Mouse (Mus musculus) thymus, postnatal 25 days (tissue): ENCODE measurements around the gene Agpat2.

Experiments used
- DNase-seq: peaks from one replicate; pipeline ENCODE4 v3.0.0; 2022

Gene Agpat2

GRCm38 (mm10) chr2:26625419-26625818 is 21.2 kb upstream of the Agpat2 start:
- DNase-seq: no peak

GRCm38 (mm10) chr2:26622984-26623383 is 18.8 kb upstream of the Agpat2 start:
- DNase-seq: no peak

- DNase-seq: no peak
Observed at GRCm38 (mm10) chr2:26621246-26621645, 17.0 kb upstream of the Agpat2 start.

- no peak for DNase-seq
Observed at GRCm38 (mm10) chr2:26617928-26618327, 13.7 kb upstream of the Agpat2 start.

- DNase-seq: no peak
Observed at GRCm38 (mm10) chr2:26617331-26617730, 13.1 kb upstream of the Agpat2 start.

GRCm38 (mm10) chr2:26615459-26616124 is 11.4 kb upstream of the Agpat2 start:
- DNase-seq: no peak

- no peak for DNase-seq
Observed at GRCm38 (mm10) chr2:26614903-26615302, 10.7 kb upstream of the Agpat2 start.

- DNase-seq: no peak
Observed at GRCm38 (mm10) chr2:26611896-26612295, 7.7 kb upstream of the Agpat2 start.

- no peak for DNase-seq
Observed at GRCm38 (mm10) chr2:26611054-26611453, 6.8 kb upstream of the Agpat2 start.

GRCm38 (mm10) chr2:26610526-26610925 is 6.3 kb upstream of the Agpat2 start:
- DNase-seq: no peak

GRCm38 (mm10) chr2:26609261-26609661 is 5.0 kb upstream of the Agpat2 start:
- no peak for DNase-seq

- no peak for DNase-seq
Observed at GRCm38 (mm10) chr2:26608781-26609180, 4.6 kb upstream of the Agpat2 start.

- no peak for DNase-seq
Observed at GRCm38 (mm10) chr2:26607056-26607910, 3.1 kb upstream of the Agpat2 start.

- no peak for DNase-seq
Observed at GRCm38 (mm10) chr2:26606579-26606978, 2.4 kb upstream of the Agpat2 start.

- DNase-seq: no peak
Observed at GRCm38 (mm10) chr2:26605331-26605730, 1.1 kb upstream of the Agpat2 start.

- no peak for DNase-seq
Observed at GRCm38 (mm10) chr2:26603159-26603558, 1.1 kb downstream of the Agpat2 start.

- DNase-seq: no peak
Observed at GRCm38 (mm10) chr2:26602631-26603030, 1.6 kb downstream of the Agpat2 start.

GRCm38 (mm10) chr2:26601595-26601994 is 2.6 kb downstream of the Agpat2 start:
- no peak for DNase-seq

GRCm38 (mm10) chr2:26600664-26601063 is 3.6 kb downstream of the Agpat2 start:
- DNase-seq: no peak

- no peak for DNase-seq
Observed at GRCm38 (mm10) chr2:26599965-26600364, 4.3 kb downstream of the Agpat2 start.

GRCm38 (mm10) chr2:26598462-26598861 is 5.8 kb downstream of the Agpat2 start:
- no peak for DNase-seq

- DNase-seq: no peak
Observed at GRCm38 (mm10) chr2:26597810-26598209, 6.4 kb downstream of the Agpat2 start.

GRCm38 (mm10) chr2:26596898-26597297 is 7.3 kb downstream of the Agpat2 start:
- no peak for DNase-seq

- DNase-seq: peak; percentile 22
Observed at GRCm38 (mm10) chr2:26595725-26596435, 8.3 kb downstream of the Agpat2 start.
